Mouse (Mus musculus) lung, postnatal 25 days (tissue): ENCODE data around the gene Chrm4.

ENCODE experiments used
- DNase-seq: peaks from one replicate; pipeline ENCODE4 v3.0.0; 2022; ENCODE audit warnings: low spot score

Gene Chrm4

GRCm38 (mm10) chr2:91944170-91944950, 17.3 kb downstream of the Chrm4 start:
- peak; percentile 78 for DNase-seq

- no peak for DNase-seq
These were observed 18.4 kb downstream of the Chrm4 start, which contains the start of gene Gm9821 for GRCm38 (mm10) chr2:91945483-91945882. Gene Gm9821 (plus strand): TSS chr2:91945703.

DNA sequence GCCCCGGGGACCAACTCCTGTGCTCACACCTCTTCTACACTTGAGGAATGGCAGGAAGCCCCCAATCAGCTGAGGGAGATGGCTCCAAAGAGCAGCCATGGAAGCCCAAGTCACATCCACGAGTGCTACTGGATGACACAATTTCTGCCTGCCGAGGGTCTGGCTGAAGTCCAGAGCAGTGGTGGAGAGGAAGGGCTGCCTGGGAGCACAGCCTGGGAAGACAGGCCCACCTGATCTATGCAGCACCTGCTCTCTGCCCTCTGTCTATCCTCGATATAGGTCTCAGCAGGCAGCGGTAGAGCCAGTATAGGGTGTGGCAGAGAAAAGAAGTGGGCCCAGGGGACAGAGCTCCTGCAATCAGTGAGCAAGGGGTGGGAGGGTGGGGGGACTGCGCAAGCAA, 19.8 kb downstream of the Chrm4 start:
- no peak for DNase-seq

DNA sequence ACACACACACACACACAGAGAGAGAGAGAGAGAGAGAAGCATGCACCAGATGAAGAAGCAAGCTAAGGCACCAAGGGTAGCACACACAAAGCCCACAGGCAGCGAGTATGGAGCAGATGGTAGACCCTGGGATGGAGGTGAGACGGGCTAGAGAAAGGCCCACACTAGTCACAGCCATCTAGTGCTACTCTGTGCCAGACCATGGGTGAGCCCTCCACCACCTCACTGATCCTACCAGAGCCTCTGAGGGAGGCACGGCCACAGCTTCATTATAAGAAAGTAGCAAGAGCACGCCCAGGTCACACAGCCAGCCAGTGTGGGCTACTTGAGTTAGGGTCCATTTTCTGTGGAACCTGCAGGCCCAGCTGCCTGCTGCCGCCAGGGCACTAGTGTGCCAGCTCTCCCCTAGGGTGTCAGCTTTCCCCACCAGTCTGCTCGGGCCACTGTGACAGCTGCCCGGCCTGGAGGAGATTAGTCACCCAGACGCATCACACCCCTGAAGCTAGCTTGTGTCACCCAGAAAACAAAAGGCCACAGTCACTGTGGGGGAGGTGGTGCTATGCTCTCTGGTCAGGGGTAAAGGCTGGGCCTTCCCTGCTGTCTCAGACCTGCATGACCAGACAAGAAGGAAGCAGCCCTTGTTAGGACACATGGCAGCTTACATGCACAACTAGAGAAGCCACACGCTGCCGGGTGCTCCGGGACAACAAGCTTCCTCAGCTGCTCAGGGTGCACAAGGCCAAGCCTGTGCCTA, 20.5 kb downstream of the Chrm4 start:
- DNase-seq: peak; percentile 56

DNA sequence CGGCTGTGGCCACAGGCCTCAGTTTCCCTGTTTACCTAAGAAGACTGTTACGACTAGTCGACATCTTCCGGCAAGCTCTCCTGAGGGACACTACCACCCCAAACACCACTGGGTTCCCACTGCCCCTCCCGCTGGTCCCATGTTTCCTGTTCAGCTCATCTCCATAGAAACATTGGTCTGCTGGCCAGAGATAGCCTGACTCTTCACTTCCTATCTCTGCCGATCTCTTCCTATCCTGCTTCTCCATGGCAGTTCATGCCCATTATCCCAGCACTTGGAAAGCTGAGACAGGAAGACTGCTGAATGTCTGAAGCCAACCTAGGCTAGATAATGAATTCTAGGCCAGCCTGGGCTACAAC, 21.1 kb downstream of the Chrm4 start:
- peak; percentile 74 for DNase-seq

DNA sequence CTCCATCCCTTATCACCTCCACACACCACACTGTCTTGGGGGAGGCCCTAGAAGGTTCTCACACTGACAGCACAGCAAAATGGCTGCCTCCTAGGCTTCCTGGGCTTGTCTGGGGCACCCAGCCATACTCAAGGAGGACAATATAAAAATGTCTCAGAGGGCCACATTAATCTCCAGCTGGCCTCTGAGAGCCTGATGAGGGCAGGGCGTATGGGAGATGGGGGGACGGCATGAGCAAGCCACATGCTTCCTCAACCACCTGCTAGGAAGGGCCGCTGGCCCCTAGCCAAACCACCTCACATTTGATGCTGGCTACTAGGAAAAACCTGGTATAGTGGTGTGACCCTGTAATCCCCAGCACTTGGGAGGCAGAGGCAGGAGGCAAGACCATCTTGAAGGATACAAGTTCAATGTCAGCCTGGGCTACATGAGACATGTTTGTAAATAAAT, 21.8 kb downstream of the Chrm4 start:
- no peak for DNase-seq

DNA sequence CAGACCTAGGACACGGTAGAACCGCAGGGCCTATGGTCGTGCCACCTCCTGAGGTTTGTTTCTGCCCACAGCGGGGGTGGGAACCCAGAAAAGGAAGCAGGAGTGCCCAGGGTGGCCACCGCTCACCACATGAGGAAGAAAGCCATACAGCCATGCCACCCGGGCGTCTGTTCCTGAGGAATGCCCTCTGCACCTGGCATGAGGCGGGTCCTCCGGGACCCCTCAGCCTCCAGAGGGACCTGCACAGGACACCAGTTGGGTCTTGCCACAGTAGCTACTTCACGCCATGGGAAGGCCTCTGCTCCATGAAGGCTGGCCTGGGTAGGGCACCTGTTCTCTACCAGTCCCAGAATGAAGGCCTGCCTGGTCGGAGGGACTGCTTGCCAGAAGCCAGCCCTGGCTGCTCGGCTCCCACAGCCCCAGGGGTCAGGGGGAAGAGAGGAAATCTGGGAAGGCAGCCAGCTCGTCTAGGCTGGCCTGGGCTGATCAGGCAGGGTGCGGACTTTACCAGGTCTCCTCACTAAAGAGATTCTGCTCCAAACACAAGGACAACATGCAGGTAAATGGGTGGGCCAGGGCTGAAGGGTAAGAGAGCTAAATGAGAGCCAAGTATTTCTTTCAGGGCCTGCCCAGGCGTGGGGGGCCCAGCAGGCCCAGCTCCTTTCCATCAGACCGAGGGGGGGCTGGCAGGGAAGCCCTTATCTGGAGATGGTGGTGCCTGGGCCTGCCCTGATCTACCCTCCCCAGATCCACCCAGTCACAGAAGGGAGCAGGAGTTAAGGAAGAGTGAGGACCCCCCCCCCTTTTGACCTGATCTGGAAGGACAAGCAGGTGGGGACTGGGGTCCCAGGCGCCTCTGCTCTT, 22.6 kb downstream of the Chrm4 start:
- DNase-seq: no peak

DNA sequence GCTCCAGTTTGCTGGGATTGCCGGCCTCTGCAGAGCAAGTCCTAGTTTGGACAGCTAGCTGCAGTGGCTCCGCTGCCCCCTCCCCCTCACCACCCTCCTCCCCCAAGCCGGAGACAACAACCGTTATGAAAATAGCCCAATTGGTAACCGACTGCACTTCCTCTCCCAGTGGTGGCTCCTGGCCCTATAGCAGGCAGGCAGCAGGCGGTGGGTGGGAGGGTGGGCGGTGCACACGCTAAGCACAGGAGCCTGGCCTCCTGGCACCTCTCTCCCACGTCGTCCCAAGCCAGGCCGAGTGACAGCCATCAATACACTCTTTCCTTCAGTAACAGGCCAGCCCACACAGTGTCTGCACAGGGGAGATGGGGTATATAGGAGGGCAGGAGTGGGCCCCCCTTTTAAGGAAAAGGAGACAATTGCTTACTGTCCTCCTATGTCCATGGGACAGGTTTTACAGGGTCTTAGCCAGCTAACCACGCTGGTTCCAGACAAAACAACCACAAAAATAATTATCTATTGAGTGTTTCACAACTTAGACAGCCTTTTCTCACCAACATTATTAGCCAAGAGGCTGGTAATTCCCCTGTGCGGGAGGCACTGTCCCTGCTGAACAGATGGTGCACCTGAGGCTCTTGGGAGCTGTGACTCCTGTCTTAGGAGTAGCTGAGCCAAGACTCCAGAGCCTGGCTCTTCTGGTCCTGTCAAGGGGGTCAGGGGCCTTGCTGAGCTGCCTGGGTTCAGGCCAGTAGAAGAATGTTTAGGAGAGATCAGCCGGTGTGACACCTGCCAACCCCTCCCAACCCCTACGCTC, 23.4 kb downstream of the Chrm4 start:
- peak; percentile 54 for DNase-seq

- peak; percentile 94 for DNase-seq
These were observed 26.8 kb downstream of the Chrm4 start for GRCm38 (mm10) chr2:91953825-91954224.

GRCm38 (mm10) chr2:91955121-91955591, 28.1 kb downstream of the Chrm4 start:
- peak; percentile 64 for DNase-seq

DNA sequence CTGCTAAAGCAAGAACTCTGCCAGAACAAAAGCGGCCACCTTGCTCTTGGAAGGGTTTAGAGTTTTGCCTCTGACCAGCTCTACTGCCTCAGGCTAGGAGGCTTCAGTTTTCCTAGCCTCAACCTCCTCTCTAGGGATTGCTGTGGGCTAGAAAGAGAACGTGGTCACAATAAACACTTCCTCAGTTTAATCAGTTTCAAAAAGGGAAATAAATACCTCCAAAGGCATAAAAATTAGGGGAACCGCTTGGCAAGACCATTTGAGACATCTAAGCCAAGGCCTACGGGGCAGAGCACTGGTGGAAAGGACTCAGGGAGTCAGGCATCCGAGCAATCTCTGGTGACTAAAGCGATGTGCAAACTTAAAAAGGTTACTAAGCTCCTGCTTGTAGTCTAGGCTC, 28.8 kb downstream of the Chrm4 start:
- DNase-seq: no peak

DNA sequence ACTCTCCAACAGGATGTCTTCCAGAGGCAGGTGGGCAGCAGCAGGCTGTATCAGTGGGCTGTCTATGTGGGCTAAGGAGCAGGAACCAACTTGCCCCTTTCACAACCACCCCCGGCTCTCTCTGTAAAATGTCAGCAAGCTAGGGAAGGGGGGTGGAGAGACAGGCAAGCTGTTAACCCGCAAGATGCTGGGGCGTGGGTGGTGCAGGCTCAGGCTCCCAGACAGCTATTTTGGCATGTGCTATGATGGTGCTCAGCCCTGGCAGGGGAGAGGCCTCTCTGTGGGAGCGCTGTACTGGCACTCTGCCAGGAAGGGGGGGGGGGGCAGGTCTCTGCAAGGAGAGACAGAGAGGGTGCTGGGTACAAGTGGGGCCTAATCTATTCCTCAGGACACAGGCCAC, 30.0 kb downstream of the Chrm4 start:
- DNase-seq: no peak

GRCm38 (mm10) chr2:91958049-91958448, 31.0 kb downstream of the Chrm4 start:
- no peak for DNase-seq

GRCm38 (mm10) chr2:91958701-91959457, 31.8 kb downstream of the Chrm4 start:
- peak; percentile 65 for DNase-seq

- no peak for DNase-seq
These were observed 32.7 kb downstream of the Chrm4 start for GRCm38 (mm10) chr2:91959544-91960410.

- DNase-seq: no peak
These were observed 33.4 kb downstream of the Chrm4 start for GRCm38 (mm10) chr2:91960459-91960858.

DNA sequence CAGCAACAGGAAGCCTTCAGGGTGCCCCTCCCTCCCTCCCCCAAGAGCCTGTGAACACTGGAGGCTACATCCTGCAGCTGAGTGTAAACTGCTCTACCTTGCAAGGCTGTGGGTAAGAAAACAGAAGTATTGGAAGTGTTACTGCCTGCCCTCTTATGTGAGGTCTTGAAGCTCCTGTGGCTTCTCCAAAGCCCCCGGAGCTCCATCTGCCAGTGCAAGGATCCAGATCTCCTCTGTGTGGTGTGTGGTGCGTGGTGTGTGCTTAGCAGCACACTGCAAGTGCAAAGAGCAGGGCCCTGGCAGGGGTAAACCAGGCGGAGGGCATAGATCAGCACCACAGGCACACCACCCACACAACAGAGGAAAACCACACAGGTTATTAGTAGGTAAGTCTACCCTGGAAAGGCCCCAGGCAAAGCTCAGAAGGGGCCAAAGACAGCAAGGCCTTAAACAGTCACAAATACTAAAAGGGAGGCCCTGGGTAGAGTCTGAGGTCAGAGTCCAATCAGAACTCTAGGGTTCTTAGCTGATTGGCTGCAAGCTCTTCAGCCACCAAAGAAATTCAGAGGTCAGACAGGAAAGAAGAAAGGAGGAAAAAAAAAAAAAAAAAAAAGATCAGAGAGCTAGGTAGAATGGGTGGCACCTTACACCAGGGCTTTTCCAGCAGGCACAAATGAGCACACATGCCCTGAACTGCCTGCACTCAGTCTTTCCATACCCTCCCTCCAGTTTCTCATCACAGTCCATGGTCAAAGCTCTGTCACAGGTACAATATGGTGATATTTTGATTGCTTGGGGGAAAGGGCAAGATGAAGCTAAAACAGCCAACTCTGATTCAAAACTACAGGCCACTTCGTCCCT, 35.1 kb downstream of the Chrm4 start:
- no peak for DNase-seq

- DNase-seq: no peak
These were observed 35.9 kb downstream of the Chrm4 start for GRCm38 (mm10) chr2:91962864-91963401.
